Mouse (Mus musculus) testis, adult 2 months (tissue): ENCODE data around the gene Abca5.

ENCODE experiments used
- CTCF ChIP-seq: fragments of 200-500 bp; IDR thresholded peaks from 2 replicates; pipeline ENCODE4 v1.5.1; 2012; ENCODE audit warnings: low read depth, mild to moderate bottlenecking, inconsistent platforms, low read length, moderate library complexity; ENCODE audit not compliant: control insufficient read depth, insufficient read depth, insufficient replicate concordance
- POLR2A ChIP-seq: fragments of 200-500 bp; IDR thresholded peaks from 2 replicates; pipeline ENCODE4 v1.6.1; 2012; ENCODE audit warnings: low read depth, mild to moderate bottlenecking, inconsistent platforms, low read length, moderate library complexity; ENCODE audit not compliant: control insufficient read depth

DNA sequence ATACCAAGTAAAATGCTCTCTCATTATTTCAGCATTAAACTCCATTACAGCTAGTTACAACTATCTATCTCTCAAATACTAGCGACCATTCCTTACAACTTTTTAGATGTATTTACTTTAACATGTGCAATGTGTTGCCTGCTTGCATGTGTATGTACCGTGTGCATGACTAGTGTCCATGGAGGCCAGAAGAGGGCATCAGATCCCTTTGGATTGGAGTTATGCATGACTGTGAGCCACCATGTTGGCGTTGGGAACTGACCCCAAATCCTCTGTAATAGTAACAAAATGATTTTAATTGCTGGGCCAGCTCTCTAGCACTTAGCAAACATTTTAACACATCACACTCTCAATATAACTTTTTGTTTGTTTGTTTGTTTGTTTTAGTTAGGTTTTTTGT is 49.1 kb downstream of the Abca5 start:
- no peak for TF ChIP-seq POLR2A
- TF ChIP-seq CTCF: no peak
